ENCODE assay signal across 8 mouse cellular contexts in genomic region chr1:133133425-133133824, GRCm38 (mm10). TPM values are rescaled to one million over a fixed set of nuclear protein-coding genes. Genes with fewer than 3 reads are reported as not detected.
DNase-seq lines count a peak whose midpoint lies in the region; ATAC-seq and TF ChIP-seq lines count a peak whose summit lies in the region.

No protein-coding gene starts in this region.

- H3K4me2 ChIP-seq in forebrain, embryonic 11.5 days (ENCODE audit: low read depth, low read length, severe bottlenecking) = peak overlapping the region; percentile 99
- peak overlapping the region; percentile 100 for H3K4me2 ChIP-seq in midbrain, embryonic 16.5 days (ENCODE audit: low read length)

- 35% methylated on average over 2 of the region's 2 CpGs for whole genome bisulfite sequencing in forebrain, embryonic 11.5 days
- WGBS in limb, embryonic 10.5 days = 44% methylated on average over 2 of the region's 2 CpGs
- WGBS in midbrain, embryonic 16.5 days = 12% methylated on average over 2 of the region's 2 CpGs

- H3K27ac ChIP-seq in forebrain, embryonic 11.5 days (ENCODE audit: low read depth, low read length) = no peak overlapping the region; the same call in 1 of the 2 replicates
- H3K27ac ChIP-seq in limb, embryonic 10.5 days = no peak overlapping the region
- H3K27ac ChIP-seq in midbrain, embryonic 16.5 days (ENCODE audit: low read length) = no peak overlapping the region

- TF ChIP-seq CTCF in E14TG2a.4 (conservative IDR thresholded peaks at IDR 0.05; ENCODE audit: low read length) = no peak

- H3K27me3 ChIP-seq in E14TG2a.4 (ENCODE audit: insufficient read depth, low read length) = no peaks in the 10 kb centered on the region
- no peaks in the 10 kb centered on the region for H3K27me3 ChIP-seq in forebrain, embryonic 11.5 days (ENCODE audit: control insufficient read depth, insufficient read depth, low read length)
- no peaks in the 10 kb centered on the region for H3K27me3 ChIP-seq in limb, embryonic 10.5 days (ENCODE audit: low read depth, poor library complexity, severe bottlenecking)
- no peaks in the 10 kb centered on the region for H3K27me3 ChIP-seq in midbrain, embryonic 16.5 days (ENCODE audit: control insufficient read depth, insufficient read depth, low read depth, low read length)

- H3K36me3 ChIP-seq in E14TG2a.4 (ENCODE audit: insufficient read depth, low read length) = peaks cover 67% of the 10 kb centered on the region
- H3K36me3 ChIP-seq in forebrain, embryonic 11.5 days (ENCODE audit: control insufficient read depth, insufficient read depth, low read length) = no peaks in the 10 kb centered on the region; the same call in 1 of the 2 replicates
- peaks cover 59% of the 10 kb centered on the region for H3K36me3 ChIP-seq in limb, embryonic 10.5 days
- peaks cover 10% of the 10 kb centered on the region for H3K36me3 ChIP-seq in midbrain, embryonic 16.5 days (ENCODE audit: control insufficient read depth, insufficient read depth, low read length)

- peak; percentile 57 for DNase-seq in 416B (ENCODE audit: low read depth)
- DNase-seq in forebrain, embryonic 11.5 days (ENCODE audit: low spot score) = no peak
- DNase-seq in limb, embryonic 10.5 days (ENCODE audit: low spot score) = no peak
- DNase-seq in cerebellum, postnatal 25 days = no peak
- DNase-seq in layer of hippocampus, adult 9-11 months = no peak
- no peak for DNase-seq in gastrocnemius, adult 18-20 months (ENCODE audit: low spot score)

- no peaks in the 10 kb centered on the region for H3K9me3 ChIP-seq in E14TG2a.4 (ENCODE audit: low read length)
- H3K9me3 ChIP-seq in forebrain, embryonic 11.5 days (ENCODE audit: control insufficient read depth, low read length) = no peaks in the 10 kb centered on the region
- no peaks in the 10 kb centered on the region for H3K9me3 ChIP-seq in limb, embryonic 10.5 days (replicated peaks)
- no peaks in the 10 kb centered on the region for H3K9me3 ChIP-seq in midbrain, embryonic 16.5 days (replicated peaks; ENCODE audit: control insufficient read depth, low read length, poor library complexity, severe bottlenecking)

- peaks cover 71% of the 10 kb centered on the region for H3K4me1 ChIP-seq in E14TG2a.4 (replicated peaks; ENCODE audit: low read depth, low read length)
- peaks cover 27% of the 10 kb centered on the region for H3K4me1 ChIP-seq in forebrain, embryonic 11.5 days (replicated peaks; ENCODE audit: control insufficient read depth, insufficient read depth, low read length)
- H3K4me1 ChIP-seq in limb, embryonic 10.5 days = peaks cover 46% of the 10 kb centered on the region
- peaks cover 42% of the 10 kb centered on the region for H3K4me1 ChIP-seq in midbrain, embryonic 16.5 days (ENCODE audit: control insufficient read depth, insufficient read depth, low read length)

- H3K4me3 ChIP-seq in E14TG2a.4 (replicated peaks; ENCODE audit: low read length) = peak overlapping the region; percentile 99
- H3K4me3 ChIP-seq in forebrain, embryonic 11.5 days (ENCODE audit: low read depth, low read length) = peak overlapping the region; percentile 96
- H3K4me3 ChIP-seq in limb, embryonic 10.5 days = peak overlapping the region; percentile 86
- peak overlapping the region; percentile 98 for H3K4me3 ChIP-seq in midbrain, embryonic 16.5 days (ENCODE audit: low read depth, low read length)

- H3K9ac ChIP-seq in forebrain, embryonic 11.5 days (ENCODE audit: low read length) = peak overlapping the region; percentile 98
- H3K9ac ChIP-seq in midbrain, embryonic 16.5 days (ENCODE audit: low read depth, low read length) = peak overlapping the region; percentile 96

- ATAC-seq in forebrain, embryonic 11.5 days (replicated peaks; ENCODE audit: low FRiP score) = no peak
- ATAC-seq in midbrain, embryonic 16.5 days = no peak

RNA-seq across cellular contexts. Expression of gene Ppp1r15b, which starts 2.5 kb away (rescaled TPM):
- polyA plus RNA-seq in forebrain, embryonic 11.5 days (2014; fragmentation: Nextera tagmentation; extraction: Ambion mirVana) = 62.8 and 69.7 TPM in 2 replicates
- 52.3 and 52.7 TPM in 2 replicates for polyA plus RNA-seq in limb, embryonic 10.5 days (2016; fragmentation: Nextera tagmentation; extraction: Ambion mirVana)
- polyA plus RNA-seq in midbrain, embryonic 16.5 days (2015; fragmentation: Nextera tagmentation; extraction: Ambion mirVana) = 27.7 and 30.7 TPM in 2 replicates
- total RNA-seq in gastrocnemius, adult 18-20 months (2021) = 10 to 100 TPM; 13.0 to 15.3 TPM

RNA-seq across cellular contexts. Expression of gene Plekha6, which starts 30.6 kb away (rescaled TPM):
- 16.2 and 18.8 TPM in 2 replicates for polyA plus RNA-seq in forebrain, embryonic 11.5 days (2014; fragmentation: Nextera tagmentation; extraction: Ambion mirVana)
- polyA plus RNA-seq in limb, embryonic 10.5 days (2016; fragmentation: Nextera tagmentation; extraction: Ambion mirVana) = 1.4 and 2.3 TPM in 2 replicates
- polyA plus RNA-seq in midbrain, embryonic 16.5 days (2015; fragmentation: Nextera tagmentation; extraction: Ambion mirVana) = 17.3 and 22.2 TPM in 2 replicates
- total RNA-seq in gastrocnemius, adult 18-20 months (2021) = 10 to 100 TPM in 1 of 2 experiments, 1 to 10 TPM in 1; 8.1 to 10.6 TPM
